Mouse (Mus musculus) liver, adult 2 months (tissue): ENCODE results near the gene Ptpn11.

Source experiments
- CTCF ChIP-seq: fragments of 200-500 bp; IDR thresholded peaks from 2 replicates; pipeline ENCODE4 v1.5.1; 2011; ENCODE audit warnings: low read depth, low read length, control low read depth
- POLR2A ChIP-seq: fragments of 200-500 bp; IDR thresholded peaks from 2 replicates; pipeline ENCODE4 v1.6.1; 2011; ENCODE audit warnings: low read length, control low read depth; ENCODE audit not compliant: insufficient read depth; ENCODE audit errors: extremely low read depth

GRCm38 (mm10) chr5:121158966-121159365 lies 32.2 kb downstream of the Ptpn11 start:
- no peak for TF ChIP-seq CTCF
- TF ChIP-seq POLR2A: no peak
